Mouse (Mus musculus) hematopoietic stem cell, adult 5-6 weeks (primary cell): ENCODE measurements around the gene Mpped2. TPM values are rescaled to one million over a fixed set of nuclear protein-coding genes. Genes with fewer than 3 reads are reported as not detected.

Source experiments
- ATAC-seq, 2 experiments: fragments of 125-278 bp in 1 of 2; replicated peaks in 1 of 2; 2 replicates each; pipeline ENCODE4 v1.8.0; 2016 to 2017; ENCODE audit warnings: inconsistent platforms in 2 of 2, mild to moderate bottlenecking in 2 of 2, moderate number of reproducible peaks in 2 of 2, low read depth in 1 of 2, moderate TSS enrichment in 1 of 2; ENCODE audit not compliant: low FRiP score in 2 of 2, poor library complexity in 2 of 2, severe bottlenecking in 2 of 2, insufficient read depth in 1 of 2, low TSS enrichment in 1 of 2
- total RNA-seq: library from RNA; stranded (forward); fragments of 172-1452, 232-1000 nt; gene quantifications from 2 replicates; pipeline ENCODE4 v1.2.3, GENCODE M21; 2017

Mpped2 gene
- 0.89 and 1.2 TPM in 2 replicates for total RNA-seq

DNA sequence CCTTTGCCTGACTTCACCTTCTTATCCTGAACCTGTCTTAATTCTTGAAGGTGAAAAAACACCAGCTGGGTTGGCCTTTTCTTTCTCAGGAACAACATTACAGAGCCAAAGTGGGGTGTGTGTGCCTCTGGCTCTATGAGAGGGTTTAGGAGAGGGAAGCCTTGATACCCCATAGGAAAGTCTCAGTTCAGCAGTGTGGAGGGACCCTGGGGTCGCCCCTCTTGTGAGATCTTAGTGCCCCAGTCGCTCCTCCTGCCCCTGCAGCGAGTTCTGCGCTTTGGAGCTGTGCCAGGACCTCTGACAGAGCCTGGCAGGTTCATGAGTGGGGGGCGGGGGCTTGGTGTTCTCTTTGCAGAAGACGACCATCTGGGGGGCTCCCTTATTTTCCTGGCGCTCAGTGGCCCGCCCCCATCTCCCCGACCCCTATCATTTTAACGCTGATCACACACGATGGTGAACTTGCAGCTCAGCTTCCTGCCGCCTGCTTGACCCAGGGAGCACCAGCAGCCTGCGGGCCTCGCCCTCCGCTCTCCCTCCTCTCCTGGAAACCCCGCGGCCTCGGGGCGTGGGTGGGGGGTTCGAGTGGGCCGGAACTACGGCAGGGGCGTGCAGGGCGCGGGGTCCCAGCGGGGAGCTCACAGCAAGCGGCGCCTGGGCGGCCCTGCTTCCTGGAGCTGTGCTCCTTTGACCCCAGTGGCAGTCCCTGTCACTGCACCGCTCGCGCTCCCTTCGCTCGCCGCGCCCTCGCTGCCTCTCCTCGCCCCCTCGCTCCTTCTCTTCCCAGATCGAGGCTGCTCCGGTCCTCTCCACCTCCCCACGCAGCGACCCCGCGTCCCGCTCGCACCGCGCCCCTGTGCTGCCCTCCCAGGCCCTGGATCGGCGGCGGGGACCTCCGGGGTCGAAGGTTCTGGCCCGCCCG, at the start of gene Mpped2:
Gene Mpped2 (plus strand): TSS at position 487 of the 919 bp plus-strand sequence.
- peak; percentile 83 to 85 for ATAC-seq

DNA sequence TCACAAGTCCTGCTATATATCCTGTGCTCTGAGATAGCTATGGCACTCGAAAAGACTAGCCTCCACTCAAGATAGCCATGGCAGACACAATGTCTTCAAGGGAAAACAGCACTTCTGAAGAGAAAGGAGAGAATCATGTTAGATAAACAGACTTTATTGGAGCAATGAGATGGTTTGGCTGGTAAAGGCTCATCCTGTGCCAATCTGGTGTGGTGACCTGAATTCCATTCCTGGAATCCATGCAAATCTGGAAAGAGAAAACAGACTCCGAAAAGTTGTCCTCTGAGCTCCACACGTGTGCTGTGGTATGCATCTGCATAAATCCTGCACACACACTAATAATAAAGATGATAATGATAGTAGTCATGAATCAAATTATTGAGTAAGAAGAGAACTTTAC, 48.3 kb upstream of the Mpped2 start:
- no peak for ATAC-seq

DNA sequence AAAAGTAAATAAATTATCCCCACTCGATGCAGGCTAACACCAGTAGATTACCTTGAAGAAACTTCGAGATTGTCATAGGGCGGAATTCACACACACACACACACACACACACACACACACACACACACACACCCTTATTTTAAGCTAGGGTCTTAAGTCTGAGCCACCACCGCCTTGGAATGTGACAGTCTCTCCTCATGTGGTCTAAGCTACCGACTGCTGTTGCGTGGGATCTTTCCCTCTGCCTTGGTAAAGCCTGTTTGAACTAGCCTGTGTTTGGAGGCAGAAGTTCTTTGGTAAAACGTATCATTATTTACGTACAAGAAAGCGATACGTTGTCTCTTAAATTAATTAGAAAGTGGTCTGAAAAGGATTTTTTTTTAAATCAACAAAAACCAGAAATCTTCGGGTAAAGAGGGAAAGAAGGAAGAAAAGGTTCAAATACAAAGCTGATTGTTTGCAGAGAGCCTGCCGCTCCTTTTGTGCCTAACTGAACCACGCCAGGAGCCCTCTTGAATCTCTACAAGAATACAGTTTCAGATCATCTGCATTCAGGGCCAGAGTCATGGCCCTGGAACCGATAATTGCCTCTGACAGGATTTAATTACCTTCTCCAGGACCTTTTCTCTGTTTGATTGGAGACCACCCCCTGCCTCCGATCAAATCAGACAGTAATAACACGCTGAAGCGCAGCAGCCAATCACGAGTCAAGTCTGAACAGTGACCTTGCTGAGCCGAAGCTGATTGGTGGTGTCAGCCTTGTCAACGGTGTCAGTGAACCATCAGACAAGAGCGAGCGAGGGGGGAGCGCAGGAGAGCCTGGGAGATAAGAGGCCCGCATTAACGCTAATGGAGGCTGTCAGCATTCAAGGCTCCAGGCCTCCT, 43.1 kb upstream of the Mpped2 start:
- ATAC-seq: peak; percentile 97

DNA sequence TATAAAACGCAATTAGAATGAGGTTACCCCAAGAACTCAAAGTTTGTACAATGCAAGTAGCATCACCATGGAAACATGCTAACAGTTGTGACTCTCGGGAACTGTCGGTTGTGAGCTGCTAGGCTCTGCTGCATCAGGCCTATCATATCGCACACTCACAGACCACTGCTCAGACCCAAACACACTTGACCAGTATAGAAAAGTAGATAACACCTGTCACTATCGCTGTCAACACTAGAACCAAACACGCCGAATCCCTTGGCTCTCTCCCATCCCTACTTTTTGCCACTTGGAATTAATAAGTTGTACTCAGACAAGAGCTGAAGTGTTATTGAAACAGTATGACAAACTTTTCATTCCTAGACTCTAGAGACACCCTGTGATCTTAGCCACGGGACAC, 40.9 kb upstream of the Mpped2 start:
- ATAC-seq: no peak

DNA sequence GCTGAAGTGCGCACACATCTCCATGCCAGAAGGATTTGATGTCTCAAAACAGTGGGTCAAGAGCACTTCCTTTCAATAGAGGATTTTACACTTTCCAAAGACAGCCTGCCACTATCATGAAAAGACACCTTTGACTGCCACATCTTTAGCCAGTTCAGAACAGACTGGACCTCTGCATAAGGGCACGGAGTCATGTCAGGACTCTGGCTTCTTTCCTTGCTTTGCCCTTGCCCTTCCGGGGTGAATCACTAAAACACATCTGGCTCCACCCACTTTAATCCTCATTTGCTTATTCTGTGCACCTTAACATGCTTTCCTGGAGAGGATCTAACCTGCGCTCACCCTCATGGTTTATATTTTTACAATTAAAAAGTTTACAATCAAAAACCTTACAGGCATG, 40.3 kb upstream of the Mpped2 start:
- ATAC-seq: no peak

DNA sequence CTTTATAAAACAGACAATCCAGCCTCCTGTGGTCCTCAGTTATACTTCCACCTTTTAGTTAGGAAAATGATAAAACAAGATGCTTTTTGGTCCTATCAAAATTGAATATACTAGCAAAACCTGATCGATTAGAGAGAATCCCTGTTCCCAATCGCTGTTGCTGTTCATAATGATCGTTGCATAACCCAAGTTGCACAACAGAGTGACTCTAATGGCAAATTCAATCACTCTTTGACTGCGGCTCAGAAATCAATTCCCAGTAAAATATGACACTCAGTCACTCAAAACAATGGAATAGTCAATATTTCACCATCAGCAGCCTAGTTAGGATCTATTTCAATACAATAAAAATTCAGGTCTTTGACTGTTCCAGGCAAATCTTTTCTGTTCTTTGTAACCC, 39.8 kb upstream of the Mpped2 start:
- ATAC-seq: no peak

DNA sequence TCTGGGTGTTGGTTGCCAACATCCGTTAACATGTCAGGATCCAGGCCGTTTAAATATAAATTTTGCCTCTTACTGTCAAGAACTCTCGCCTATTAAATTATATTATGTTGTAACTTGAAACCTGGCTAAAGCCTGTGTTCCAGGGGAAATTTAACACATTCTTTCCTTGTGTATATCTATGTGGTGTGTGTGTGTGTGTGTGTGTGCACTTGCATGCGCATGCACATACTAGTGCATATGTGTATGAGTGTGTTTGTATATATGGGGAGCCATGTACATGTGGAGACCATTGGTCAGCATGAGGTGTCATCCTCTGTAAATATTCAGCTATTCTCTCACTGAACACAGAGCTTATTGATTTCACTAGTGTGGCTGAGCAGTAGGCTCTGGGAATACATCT, 37.8 kb upstream of the Mpped2 start:
- no peak for ATAC-seq

DNA sequence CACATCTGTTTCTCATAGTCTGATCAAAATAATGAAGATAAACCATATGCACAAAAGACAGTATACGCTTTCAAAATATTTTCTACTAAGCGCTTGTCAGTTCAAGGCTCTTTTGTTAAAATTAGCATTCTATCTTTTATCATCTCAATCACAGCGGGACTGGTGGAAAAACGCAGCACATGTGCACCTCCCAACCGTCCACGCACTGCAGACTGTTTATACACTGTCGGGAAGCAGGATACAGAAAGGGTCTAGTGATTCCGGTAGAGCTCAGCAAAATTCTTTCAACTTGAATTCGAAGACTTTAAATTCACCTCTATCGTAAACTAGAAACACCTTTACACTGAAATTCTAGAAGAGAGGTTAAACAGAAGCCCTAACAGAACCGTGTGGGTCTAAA, 27.8 kb upstream of the Mpped2 start:
- ATAC-seq: no peak

DNA sequence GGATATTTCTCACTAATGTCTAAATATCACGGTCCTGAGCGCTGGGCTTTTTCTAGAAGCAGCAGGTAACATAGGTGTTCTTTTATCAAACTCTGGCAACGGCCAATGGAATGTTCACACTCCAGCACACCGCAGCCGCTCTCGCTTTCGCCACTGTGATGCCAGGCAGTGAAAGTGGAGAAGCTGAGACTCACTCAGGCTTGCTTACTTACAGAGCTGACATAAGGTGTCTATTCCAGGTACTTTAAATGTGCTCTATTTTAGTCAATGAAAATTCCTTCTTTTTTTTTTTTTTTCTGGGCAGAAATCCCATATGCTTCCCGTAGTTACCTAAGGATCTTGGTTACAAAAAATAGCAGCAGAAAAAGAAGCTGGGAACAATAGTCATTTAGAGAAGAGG, 18.8 kb upstream of the Mpped2 start:
- ATAC-seq: no peak

DNA sequence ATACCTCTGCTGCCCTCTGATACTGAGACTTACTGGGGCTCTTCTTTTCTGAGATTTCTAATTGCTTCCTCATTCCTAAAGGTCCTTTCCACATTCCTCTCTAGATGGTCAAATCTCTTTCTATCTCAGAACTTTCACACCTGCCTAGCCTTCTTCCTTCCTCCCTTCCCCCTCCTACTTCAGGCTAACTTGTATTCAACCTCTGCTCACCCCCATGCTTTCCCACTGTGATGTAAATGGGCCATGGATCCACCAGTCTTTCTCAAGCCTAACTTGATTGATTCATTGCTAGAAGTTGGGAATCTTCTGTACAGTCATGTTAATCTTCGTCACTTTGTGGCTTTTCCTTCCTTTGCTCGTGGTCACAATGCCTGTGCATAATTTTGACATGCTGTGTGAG, 15.6 kb upstream of the Mpped2 start:
- ATAC-seq: no peak

DNA sequence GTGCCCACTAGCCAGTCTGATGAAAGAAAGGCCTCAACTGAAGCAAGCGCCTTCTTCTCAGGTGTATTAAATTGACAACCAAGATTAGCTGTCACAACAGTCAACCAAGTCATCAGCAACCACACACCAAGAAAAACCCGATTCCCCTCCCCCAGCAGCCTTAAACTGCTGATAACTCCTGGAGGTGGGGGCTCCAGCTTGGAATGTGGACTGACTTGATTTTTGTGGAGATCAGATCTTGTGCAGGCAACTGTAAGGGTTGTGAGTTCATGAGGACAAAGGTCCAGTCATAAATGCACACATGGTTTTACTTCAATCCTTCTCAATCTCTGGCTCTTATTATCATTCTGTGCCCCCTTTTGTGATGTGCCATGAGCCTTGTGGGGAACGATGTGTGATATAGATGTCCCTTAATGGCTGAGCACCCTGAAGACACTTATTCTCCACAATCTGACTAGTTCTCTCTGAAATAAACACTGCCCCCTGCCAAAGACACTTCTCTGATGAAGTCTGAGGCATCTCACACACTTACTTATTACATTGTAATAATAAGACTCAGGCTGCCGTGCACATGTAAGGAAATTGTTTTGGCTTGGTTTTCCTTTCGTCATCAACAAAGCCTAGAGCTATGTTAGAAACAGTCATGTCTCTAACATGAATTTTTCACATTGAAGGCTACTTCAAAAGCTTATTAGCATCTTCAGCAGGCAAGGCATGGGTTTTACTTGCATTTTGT, 13.2 kb upstream of the Mpped2 start:
- no peak for ATAC-seq

DNA sequence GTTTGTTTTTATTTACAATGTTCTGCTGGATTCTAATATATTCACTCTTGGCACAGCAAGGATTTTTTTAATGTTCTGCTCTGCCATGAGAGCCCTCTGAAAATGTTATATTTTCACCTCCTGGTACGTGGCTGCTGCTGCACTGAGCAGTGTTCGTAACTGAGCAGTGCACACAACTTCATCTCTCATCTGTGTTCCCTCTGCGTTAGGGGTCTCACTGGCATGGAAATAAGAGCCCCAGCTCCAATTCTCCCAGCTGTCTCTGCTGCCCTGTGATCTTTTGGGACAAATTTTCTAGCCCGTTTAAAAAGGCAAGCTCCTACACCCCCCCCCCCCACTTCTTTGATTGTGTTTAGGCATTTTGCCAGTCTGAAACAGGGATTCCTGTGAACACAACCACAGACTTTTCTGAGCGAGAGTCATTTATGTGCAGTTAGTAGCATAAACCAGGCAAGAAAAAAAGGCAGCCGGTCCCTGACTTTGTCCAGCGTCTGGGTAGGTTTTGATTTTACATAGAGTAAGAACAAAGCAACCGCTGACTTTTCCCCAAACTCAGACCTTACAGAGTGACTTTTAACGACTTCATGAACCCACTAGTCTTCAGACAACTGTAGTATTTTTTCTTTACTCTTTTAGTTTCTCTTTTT, 9.8 kb upstream of the Mpped2 start:
- no peak for ATAC-seq

DNA sequence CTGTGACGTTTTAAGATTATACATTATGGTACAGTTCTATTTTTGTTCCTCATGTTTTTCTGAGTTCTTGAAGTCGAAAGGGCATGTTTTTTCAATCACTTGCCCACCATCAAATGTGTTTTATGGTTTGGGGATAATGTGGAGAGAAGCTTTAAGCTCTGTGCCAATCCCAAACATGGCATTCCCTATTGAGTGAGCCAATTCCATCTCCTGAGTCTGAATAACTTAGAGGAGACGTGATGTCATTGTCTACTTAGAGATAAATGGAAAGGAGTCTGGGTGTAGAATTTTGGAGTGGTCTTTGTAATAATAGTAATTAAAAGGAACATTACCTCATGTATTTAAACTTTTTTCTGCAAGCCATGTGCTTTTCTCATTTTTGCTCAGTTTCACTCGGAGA, 9.2 kb upstream of the Mpped2 start:
- no peak for ATAC-seq

DNA sequence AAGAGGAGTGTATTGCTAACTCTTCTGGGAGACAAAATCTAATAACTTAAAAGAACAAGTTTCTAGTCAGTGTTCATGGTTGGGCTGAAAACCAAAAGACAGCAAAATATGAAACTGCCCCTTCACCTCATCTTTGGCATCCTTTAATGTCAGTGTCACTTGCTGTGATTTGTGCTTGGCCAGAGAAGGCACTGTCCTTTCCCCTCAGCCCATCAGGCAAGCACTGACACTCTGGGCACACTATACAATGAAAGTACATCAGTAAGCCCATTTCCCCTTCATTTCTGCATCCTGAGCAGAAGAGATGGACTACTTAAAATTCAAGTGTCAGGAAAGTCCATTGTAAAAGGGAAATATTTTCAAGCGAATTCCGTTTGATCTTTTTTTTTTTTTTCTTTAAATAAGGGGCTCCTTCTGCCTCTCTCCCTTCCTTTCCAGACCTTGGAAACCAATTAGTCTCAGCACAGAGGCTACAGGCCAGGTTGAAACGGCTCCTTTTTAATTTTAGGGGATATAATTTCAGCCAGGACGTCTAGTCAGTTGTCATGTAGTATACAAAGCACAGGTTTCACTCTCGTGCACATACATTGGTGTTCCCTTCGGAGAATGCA, 1.2 kb upstream of the Mpped2 start:
- no peak for ATAC-seq

DNA sequence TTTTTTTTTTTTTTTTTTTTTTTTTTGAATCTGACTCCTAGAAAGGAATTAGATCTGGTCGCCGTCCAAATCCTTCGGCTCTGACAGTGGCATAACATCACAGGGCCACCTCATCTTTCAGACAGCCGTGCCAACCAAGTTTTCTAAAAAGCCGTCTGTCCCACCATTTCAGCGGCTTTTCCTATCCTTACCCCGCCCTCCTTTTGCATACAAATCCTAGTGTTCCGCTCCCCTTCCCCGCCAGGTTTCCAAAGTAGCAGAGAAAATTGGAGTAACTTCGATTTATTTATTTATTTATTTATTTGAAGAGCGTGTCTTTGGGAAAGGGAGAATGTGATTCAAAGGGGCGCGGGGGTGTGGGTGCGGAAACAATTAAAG, 675 bp upstream of the Mpped2 start:
- ATAC-seq: no peak

DNA sequence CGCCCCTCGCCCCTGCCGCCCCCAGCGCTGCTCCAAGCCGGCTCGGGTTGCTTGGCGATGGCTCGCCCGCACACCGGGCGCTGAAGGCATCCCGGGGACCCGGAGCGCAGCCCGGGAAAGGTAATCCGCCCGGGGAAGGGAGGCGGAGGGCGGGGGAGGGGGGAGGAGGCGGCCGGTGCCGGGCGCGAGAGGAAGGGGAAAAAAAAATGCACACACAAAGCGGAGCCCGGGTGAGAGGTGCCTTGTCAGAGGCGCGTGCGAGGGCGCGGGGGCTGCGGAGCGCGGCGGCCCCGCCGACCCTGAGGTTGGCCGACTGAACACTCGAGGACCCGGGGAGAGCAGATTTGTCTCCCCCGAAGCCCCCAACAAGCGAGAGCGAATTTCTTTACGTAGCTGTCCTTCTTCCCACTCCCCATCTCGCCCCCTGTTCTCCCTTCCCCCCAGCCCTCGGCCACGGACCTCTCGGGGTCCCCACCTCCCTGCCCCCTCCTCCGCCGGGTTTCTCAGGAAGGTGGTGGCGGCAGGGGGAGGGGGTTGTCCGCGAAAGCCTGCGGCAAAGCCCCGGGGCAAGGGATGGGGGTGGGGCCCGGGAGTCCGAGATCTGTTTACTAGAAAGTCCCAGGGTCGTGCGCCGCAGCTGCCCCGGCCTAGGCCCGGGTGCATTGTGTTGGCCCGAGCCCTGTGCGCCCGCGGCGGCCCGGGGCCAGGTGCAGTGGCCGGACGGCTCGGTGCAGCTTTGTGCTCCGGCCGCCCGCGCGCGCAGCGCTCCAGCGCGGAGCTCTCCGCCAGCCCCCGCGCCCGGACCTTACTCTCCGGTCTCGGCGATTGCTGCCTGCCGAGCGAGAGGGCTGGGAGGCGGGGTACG, 865 bp downstream of the Mpped2 start:
- ATAC-seq: peak; percentile 20 to 42; a peak in 1 of 4 replicates
